Mouse (Mus musculus): ENCODE results near the gene Ndufa12. TPM values are rescaled to one million over a fixed set of nuclear protein-coding genes. Genes with fewer than 3 reads are reported as not detected.

The Ndufa12 gene
- total RNA-seq, 2 experiments from 2014 or later, result 208 to 229 TPM

- intact Hi-C loops (cut with DNase I), result loop anchor here (10.0 kb wide), 1 partner anchor 193 kb away; no protein-coding TSS in a partner anchor
These were observed 13.2 kb downstream of the Ndufa12 start for GRCm38 (mm10) chr10:94211725-94212124.

DNA sequence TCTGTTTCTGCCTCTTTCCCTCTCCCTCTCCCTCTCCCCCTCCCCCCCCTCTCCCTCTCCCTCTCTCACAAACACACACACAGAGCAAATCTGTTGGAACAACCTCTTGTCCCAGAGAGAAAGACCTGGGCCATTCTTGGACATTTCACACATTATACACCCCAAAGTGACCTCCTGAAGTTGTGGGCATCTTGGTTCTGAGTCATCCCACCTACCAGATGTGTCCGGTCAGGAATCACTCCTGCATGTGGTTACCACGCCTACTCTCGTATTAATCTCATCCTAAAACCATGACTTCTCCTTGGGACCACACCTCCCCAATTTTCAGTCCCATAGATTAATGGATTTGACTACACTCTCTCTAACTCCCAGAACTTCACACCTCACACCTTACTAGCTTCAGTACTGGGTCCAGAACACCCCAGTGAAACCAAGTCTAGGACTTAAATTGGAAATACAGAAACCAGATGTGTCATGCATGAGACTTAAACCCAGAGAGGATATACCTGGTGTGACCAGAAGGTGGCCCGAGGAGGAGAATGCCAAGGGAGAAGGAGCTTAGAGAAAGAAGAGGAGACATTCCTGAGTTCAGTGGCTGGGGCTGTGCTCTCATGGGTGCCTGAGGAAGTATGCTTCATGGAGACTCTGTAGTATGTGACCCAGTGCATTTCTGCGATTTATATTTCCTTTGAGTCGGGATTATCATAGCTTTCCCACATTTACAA lies 26.7 kb downstream of the Ndufa12 start:
- no peak for DNase-seq (ENCODE audit: low spot score in 2 of 2)
- intact Hi-C loops (cut with DNase I), result no loop called here

More at GRCm38 (mm10) chr10:94211725-94212124, 13.2 kb downstream of the Ndufa12 start:
- no peak for DNase-seq (ENCODE audit: low spot score in 2 of 2)

DNA sequence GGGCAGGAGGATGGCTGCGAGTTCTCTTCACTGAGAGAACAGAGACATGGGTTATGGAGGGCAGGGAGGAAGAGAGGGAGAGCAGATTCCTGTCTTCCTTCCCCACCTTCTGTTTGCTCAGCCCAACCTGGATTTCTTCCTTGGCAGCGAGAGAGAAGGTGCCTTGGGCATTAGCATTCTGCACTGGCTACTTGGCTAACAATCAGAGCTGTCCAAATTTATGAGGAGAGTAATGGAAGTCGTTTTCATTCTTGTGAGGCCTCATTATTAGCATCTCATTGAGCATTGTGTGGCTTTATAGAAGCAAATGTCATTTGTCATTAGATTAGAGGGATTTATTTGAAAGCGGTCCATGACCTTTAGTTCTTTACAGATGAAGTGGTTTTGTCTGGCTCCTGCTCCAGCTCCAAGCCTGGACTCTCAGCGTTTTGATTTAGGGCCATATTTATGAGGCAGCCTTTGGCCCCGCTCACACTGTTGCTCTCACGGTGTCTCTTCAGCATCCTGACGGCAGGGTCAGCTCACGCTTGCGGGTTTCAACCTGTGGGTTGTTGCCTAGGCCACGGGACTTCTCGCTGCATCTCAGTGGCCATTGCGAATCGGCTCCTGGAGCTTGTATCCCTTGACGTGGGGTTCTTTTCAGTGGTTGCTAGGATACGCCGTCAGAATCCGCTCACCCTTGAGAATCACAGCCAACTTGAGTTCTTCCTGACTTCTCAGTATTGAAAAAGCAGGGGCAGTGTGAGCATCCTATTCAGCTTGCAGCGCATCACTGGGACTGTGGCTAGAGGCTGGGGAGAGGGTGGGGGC lies 31.9 kb downstream of the Ndufa12 start:
- intact Hi-C loops (cut with DNase I), result no loop called here
- DNase-seq (ENCODE audit: low spot score in 2 of 2), result peak; percentile 59 to 69

- intact Hi-C loops (cut with DNase I), result no loop called here
- no peak for DNase-seq (ENCODE audit: low spot score in 2 of 2)
These were observed 32.5 kb downstream of the Ndufa12 start for GRCm38 (mm10) chr10:94231025-94231424.

DNA sequence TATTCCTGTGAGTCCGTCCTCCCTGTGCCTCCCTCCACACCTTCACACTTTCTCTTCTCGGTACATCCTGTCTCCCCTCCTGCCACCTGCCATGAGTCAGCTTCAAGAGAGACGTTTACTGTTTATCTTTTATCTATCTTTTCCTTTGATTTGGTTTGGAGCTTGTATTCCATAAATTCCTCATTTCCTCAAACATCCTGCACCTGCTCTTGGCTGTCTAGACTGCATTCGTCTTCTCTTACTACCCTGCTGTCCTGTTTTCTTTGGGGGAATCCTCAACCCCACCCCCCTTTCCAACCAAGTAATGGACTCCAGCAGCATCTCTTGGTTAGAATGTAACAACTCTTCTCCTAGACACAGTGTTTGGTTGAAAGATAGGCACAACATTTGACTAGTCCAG lies 36.7 kb downstream of the Ndufa12 start:
- intact Hi-C loops (cut with DNase I), result no loop called here
- DNase-seq (ENCODE audit: low spot score in 2 of 2), result no peak

- intact Hi-C loops (cut with DNase I), result no loop called here
- DNase-seq (ENCODE audit: low spot score in 2 of 2), result no peak
These were observed 42.8 kb downstream of the Ndufa12 start for GRCm38 (mm10) chr10:94241346-94241745.

DNA sequence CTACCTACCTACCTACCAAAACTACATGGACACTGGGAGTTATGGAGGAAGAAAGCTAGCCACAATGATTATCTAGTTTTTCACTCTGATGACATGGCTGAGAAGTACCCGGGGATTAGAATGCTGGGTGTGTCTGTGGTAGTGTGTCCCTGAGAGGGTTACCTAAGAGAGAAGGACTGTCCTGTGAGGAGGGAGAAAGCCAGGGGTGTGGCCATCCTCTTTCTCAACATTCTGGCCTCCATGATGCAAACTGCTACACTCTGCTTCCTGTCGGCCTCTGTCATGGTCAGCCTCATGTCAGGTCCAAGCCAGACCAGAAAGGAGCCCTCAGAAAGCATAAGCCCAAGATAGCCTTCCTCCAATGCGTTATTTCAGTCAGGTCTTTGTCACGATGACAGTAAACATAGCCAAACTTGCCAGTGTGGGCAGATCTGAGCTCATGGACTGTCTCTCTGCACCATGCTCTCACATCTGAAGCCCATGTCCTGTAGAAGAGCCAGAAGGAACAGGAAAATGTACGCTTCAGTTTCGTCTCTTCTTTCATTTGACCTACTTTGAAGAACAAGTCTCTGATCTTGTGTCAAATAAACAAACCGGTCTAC lies 49.3 kb downstream of the Ndufa12 start:
- no peak for DNase-seq (ENCODE audit: low spot score in 2 of 2)
- intact Hi-C loops (cut with DNase I), result no loop called here

- peak; percentile 35 to 45 for DNase-seq (ENCODE audit: low spot score in 2 of 2)
- intact Hi-C loops (cut with DNase I), result no loop called here
These were observed 51.3 kb downstream of the Ndufa12 start for GRCm38 (mm10) chr10:94249575-94250456.

GRCm38 (mm10) chr10:94253260-94253807 lies 54.8 kb downstream of the Ndufa12 start:
- DNase-seq (ENCODE audit: low spot score in 2 of 2), result no peak
- intact Hi-C loops (cut with DNase I), result no loop called here

DNA sequence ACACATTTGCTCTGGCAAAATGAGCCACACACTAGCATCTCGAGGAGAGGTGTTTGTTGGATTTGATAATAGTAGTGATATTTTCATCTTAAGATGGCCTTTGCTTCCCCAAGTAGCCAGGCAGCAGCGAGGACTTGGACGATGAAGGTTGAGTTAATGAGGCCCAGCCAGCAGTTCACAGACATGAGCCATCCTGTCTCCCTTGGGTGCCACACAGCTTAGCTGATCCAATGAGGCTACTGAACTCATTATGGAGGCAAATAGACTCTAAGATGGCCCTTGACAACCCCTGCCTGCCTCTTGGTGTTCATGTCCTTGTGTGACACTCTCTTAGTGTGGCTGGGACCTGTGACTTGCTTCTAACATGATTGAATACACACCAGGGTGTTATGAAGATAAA lies 56.2 kb downstream of the Ndufa12 start:
- intact Hi-C loops (cut with DNase I), result no loop called here
- DNase-seq (ENCODE audit: low spot score in 2 of 2), result no peak

- no peak for DNase-seq (ENCODE audit: low spot score in 2 of 2)
- intact Hi-C loops (cut with DNase I), result no loop called here
These were observed 57.2 kb downstream of the Ndufa12 start for GRCm38 (mm10) chr10:94255744-94256143.

DNA sequence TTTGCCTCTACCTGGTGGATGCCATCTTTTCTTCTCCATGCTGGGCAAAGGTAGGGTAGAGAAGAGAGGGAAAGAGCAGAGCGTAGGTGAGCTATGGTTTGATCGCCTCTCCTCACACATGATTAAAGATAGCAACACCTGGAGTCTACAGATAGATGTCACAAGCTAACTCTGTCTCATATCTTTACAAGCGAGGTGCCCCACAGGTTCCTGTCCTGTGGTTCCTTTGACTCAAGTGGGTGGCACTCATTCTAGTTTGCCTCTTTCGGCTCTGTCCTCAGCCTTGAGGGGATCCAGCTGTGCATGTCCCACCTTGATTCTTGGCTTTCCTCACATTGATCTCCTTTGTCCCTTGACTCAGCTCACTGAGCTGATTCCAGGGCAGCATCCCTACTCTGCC lies 58.0 kb downstream of the Ndufa12 start:
- intact Hi-C loops (cut with DNase I), result no loop called here

DNA sequence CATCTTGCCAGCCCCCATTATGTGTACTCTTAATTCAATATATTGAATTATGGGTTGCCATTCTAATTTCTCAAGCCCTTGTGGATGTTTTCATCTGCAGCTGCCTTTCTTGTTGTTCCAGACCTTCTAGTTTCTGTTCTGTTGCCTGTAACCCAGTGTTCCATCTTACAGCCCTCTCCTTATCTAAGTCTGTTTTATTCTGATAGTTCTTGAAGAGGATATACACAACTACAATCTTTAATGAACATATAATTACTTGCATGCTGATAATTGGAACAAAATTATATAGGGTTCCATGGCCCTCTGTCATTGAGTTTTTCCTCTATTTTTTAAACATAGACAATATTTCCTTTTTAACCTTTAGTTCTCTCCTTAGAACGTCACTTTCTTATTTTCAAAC lies 62.0 kb downstream of the Ndufa12 start:
- DNase-seq (ENCODE audit: low spot score in 2 of 2), result no peak
- intact Hi-C loops (cut with DNase I), result no loop called here

More for the DNA sequence above, 58.0 kb downstream of the Ndufa12 start:
- no peak for DNase-seq (ENCODE audit: low spot score in 2 of 2)

- intact Hi-C loops (cut with DNase I), result no loop called here
- no peak for DNase-seq (ENCODE audit: low spot score in 2 of 2)
These were observed 64.1 kb downstream of the Ndufa12 start for GRCm38 (mm10) chr10:94262646-94263045.

DNA sequence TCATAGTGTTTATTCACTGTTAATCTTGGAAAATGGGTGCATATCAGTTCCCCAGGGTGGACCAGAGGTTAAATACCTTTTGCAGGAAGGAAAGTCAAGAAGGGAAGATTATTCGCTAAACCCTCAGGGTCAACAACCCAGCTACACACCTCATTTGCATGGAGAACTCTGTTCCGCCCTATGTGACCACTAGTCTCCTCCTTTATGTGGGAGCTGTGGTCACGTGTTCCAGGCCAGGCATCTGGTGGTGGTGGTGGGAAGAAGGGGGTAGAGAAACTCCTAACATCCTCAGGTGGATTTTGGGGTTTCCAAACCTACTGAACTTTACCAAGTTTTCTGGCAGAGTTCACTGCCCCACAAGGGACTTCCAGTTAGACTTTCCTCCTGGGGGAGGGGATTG lies 64.7 kb downstream of the Ndufa12 start:
- no peak for DNase-seq (ENCODE audit: low spot score in 2 of 2)
- intact Hi-C loops (cut with DNase I), result no loop called here

GRCm38 (mm10) chr10:94265656-94266542 lies 67.4 kb downstream of the Ndufa12 start:
- intact Hi-C loops (cut with DNase I), result no loop called here
- peak; percentile 49 to 56 for DNase-seq (ENCODE audit: low spot score in 2 of 2)

Data from left cerebral cortex, postnatal 14 days (tissue).